Mouse (Mus musculus): ENCODE results near the gene Ubac2. TPM values are rescaled to one million over a fixed set of nuclear protein-coding genes. Genes with fewer than 3 reads are reported as not detected.

Ubac2 gene
- polyA plus RNA-seq (2012; rRNA removed), result 12.8 and 14.3 TPM in 2 replicates

GRCm38 (mm10) chr14:121878176-121878858, at the start of gene Ubac2:
Ubac2 (plus strand) TSS chr14:121878620.

GRCm38 (mm10) chr14:121915621-121916020, 37.2 kb downstream of the Ubac2 start, which contains the start of gene Gpr18:
Gpr18 (minus strand) TSS chr14:121915781.

GRCm38 (mm10) chr14:121964990-121965389, 86.6 kb downstream of the Ubac2 start, which contains the start of gene Gpr183:
Gpr183 (minus strand) TSS chr14:121965195.

GRCm38 (mm10) chr14:122034451-122034850, 156.0 kb downstream of the Ubac2 start, which contains the start of gene Timm8a2:
Timm8a2 (plus strand) TSS chr14:122034674.

Other genes starting within 250 kb of the Ubac2 start
- gene Dock9, start 80.8 kb upstream of the Ubac2 start, polyA plus RNA-seq (2012; rRNA removed), result 3.8 and 3.9 TPM in 2 replicates
- 0.39 and 0.48 TPM in 2 replicates for gene Gpr18, start 37.2 kb downstream of the Ubac2 start, polyA plus RNA-seq (2012; rRNA removed)
- gene Gpr183, start 86.6 kb downstream of the Ubac2 start, polyA plus RNA-seq (2012; rRNA removed), result 0.53 and 0.65 TPM in 2 replicates
- gene Timm8a2, start 156.1 kb downstream of the Ubac2 start, polyA plus RNA-seq (2012; rRNA removed), result 0.04 TPM in 1 of 2 replicates, not detected in the other
- gene Tm9sf2, start 228.4 kb downstream of the Ubac2 start, polyA plus RNA-seq (2012; rRNA removed), result 44.5 and 49.6 TPM in 2 replicates

Measured in liver, embryonic 18 days (tissue).